Mouse (Mus musculus) Muller cell, postnatal 12 days (primary cell): Measurements from ENCODE around the gene Dock4.

ENCODE experiments used
- DNase-seq: peaks from one replicate; pipeline ENCODE4 v3.0.0-alpha.2; 2015; ENCODE audit errors: inconsistent ontology term

The Dock4 gene

DNA sequence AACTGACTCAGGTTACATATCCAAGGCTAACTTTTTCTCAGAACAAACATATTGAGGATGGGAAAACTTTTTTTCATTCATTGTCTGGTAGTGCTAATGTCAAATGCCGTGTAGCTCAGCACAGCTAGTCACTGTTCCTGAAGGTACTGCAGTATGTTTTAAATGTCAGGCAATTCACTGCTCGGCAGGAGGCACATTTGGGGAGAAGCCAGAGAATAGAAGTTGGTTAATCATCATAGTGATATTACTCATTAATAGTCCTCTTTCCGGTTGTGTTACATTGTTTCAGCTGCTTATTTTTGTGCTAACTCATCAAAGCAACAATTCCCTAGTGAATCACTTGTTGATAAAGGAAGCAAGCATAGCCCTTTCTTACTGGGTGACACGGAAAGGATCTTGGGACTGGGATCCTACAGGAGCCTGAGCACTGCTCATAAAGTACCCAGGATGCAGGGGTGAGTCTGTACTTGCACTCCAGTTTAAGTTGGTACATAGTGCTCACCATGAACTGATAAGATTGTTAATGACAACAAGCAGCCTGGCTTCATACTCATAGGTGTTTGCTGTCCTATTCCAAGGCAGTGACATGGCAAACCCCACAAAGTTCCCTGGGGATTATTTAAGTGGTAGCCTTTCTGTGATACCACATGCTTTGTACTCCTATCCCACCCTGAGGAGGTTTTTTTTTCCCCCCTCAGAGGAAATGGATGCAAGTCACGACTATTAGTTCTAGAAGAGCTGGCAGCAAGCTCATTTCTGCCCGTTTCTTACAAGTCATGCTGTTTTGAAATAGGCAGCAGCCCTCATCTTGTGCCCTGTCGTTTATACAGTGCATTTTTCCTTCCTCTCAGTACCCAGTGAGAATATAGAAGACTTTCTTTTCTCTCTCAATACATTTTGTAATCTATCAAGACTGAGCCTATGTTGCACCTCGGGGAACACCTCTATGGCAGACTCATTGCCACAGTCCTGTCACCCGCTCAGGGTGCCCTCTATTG, 123.5 kb downstream of the Dock4 start:
- peak; percentile 58 for DNase-seq

DNA sequence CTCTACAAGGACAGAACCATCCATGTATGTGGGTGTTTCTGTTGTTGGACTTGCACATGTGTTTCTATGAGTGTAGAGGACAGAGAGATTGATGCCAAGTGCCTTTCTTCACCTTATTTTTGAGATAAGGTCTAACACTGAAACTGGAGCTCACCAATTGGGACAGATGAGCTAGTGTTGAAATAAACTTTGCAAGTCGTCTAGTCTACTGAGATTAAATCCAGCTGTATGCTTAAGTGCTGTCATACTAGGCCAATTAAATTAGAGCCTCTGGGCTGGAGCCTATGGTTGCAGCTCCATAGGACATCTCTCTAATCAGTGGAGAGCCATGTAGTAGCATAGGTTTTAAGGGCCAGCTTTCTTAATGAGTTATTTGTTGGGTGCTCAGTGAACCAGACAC, 124.5 kb downstream of the Dock4 start:
- no peak for DNase-seq

GRCm38 (mm10) chr12:40574051-40574450, 128.3 kb downstream of the Dock4 start:
- DNase-seq: no peak

- no peak for DNase-seq
Observed at GRCm38 (mm10) chr12:40576749-40577148, 131.0 kb downstream of the Dock4 start.

DNA sequence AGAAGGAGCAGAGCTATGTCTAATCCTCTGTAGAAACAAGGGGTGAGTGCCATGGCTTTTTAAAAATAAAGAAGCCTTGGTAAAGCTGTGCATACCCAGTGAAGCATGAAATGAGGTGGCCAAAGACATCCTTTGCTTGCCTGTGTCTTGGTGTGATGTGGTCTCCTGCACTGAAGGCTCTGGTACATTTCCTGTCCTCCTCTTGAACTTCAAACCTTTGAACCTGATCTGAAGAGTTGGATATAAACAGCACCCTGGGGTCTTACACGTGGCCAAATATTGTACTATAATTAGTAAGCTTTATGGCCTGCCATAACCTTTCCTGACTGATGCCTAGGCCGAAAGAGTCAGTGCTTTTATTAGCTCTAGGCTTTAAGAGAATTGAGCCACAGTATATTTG, 134.6 kb downstream of the Dock4 start:
- no peak for DNase-seq

DNA sequence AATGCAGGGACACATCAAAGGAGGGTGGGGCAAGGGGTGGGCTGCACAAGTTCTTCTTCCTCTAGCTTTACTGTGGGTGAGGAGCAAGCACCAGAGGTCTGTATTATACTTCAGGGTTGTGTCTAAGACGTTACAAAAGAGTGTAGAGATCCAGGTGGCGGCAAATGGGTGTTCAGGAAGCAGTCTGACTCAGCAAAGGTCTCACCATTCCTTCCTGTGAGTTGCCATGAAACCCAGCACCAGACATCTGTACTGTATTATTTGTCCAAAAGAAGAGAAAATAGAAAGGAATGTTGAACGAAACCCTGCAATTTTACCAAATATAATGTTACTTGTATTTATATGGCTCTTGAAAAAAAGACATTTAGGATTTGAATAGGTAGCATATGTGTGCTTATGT, 135.3 kb downstream of the Dock4 start:
- no peak for DNase-seq

DNA sequence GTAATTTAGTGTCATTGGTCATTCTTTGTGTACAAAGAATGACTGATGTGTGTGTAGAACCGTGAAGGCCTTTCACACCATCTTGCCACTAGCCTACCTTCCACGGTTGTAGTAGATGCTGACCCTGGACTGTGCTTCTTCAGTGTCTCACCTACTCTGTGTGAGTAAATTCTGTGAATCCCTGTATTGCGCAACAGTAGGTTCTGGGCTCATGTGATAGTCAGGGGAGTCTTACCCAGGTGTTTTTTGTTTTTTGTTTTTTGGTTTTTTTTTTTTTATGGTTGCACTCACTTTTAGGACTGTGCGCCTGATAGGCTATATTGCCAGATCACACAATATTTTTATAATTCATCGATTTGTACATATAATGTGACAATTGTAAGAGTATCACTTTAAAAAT, 136.3 kb downstream of the Dock4 start:
- DNase-seq: no peak

GRCm38 (mm10) chr12:40584526-40585289, 139.0 kb downstream of the Dock4 start:
- DNase-seq: peak; percentile 63

DNA sequence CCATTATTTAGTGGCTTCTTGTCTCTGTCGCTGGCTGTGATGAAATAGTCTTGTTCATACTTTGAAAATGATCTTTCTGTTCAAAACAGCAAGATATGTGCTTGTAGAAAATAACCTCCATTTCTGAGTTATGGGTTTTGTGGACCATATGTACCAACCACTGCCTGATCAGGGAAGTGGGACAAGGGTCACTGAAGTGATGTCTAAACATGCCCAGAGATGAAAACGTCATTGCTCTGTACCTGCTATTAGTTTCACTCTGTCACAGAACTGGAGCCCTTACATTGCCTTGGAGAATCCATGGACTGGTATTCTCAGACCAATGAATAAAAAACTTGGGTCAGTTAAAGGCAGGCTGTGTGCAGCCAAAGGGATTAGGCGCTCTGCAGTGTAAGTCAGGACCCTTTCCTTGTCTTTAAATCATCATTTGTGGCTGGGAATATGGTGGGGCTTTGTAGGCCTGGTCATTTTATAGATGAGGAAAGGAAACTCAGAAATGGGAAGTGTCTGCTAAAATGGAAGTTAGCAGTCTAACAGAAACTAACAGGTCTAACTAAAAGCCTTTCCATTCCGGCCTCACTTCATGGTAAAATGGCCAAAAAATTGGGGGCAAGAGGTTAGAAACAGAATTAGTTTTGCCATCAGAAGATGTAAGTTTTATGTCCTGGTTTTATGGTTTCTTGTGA, 139.8 kb downstream of the Dock4 start:
- no peak for DNase-seq

GRCm38 (mm10) chr12:40594161-40594560, 148.4 kb downstream of the Dock4 start:
- no peak for DNase-seq

DNA sequence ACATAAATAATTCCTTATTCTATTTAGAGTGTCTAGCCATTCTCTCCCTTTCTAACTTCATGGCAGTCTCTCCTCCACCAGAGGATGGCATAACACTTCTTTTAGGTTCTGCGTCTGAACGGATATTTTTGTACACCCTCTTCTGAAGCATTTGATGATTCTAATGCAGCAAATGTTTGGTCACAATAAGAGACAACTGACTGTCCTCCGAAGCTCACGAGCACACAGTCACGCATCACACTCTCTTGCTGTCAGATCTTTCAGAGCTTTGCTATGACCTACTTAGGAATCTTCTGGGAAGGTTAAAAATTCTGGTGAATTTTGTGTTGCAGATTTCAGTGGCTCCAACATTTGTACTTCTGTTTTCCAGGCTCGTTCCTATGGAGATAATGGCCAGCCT, 149.7 kb downstream of the Dock4 start:
- DNase-seq: no peak

DNA sequence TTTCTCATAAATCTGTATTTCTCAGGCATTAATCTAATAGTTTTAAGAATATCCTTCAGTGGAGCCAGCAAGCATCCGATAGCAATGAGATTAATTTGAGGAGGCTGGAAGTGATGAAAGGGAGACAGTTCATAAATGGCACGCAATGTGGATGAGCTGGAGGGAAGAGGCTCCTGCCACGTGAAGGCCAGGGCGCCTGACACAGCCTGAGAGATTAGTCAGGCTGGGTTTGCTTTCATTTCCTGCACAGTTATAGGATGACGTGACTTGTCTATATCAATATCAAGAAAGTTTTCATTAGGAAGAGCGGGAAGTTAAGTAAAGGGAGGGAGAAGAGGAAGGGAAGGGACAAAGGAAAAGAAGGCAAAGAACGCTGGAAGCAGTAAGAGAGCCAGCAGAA, 150.3 kb downstream of the Dock4 start:
- DNase-seq: no peak

- no peak for DNase-seq
Observed at GRCm38 (mm10) chr12:40596441-40596840, 150.7 kb downstream of the Dock4 start.

- DNase-seq: no peak
Observed at GRCm38 (mm10) chr12:40599952-40600351, 154.2 kb downstream of the Dock4 start.

DNA sequence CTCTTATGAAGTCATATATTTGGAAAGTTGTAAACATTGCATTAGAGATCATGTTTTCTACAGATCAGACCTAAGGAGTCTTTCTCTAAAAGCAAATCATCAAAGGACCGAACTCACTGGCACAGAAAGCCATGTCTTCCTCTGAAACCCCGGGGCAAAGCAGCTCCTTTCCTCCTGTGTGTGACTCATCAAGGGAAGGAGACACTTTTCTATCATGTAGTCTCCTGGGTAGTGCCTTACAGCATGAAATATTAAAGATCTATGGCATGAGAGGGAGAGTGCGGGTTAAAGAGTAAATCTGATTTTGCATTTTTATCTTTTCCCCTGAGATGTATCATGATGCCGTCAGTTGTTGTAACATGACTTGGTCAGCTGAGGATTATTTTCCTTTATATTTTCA, 159.8 kb downstream of the Dock4 start:
- no peak for DNase-seq

- no peak for DNase-seq
Observed at GRCm38 (mm10) chr12:40622926-40623325, 177.2 kb downstream of the Dock4 start.

DNA sequence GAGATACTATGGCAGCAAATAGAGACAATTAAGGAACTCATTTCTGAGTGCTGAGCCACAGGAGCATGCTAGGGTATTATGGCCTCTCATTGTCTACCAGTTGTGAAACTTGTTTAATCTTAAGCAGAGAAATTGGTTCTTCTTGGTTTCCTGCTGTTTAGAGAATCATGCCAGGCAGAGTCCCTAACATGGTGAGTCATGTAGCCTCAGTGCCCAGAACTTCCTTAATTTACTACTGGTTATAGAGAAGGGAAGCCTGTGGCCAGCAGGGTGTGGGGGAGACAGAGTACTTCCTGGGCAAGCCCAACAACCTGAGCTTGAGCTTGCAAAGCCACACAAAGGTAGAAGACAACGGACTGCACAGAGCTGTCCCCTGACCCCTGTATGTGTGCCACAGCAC, 180.8 kb downstream of the Dock4 start:
- DNase-seq: peak; percentile 81

DNA sequence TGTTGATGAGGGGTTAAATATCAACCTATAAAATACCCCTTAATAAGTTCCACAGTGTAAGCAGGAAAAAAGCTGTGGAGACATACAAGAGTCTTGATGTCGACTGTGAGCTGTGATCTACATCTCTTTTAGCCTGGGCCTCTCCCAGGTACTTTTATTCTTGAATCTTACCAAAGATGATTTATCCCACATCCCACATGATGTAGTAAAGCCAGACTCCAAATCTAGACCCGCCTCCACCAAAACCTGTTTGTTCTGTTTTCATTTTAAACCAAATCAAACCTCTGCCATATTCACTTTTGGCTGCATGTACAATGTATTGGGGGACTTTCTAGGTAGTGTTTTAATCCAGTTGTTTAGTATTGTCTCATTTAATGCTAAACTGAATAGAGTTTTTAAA, 187.5 kb downstream of the Dock4 start:
- DNase-seq: no peak

DNA sequence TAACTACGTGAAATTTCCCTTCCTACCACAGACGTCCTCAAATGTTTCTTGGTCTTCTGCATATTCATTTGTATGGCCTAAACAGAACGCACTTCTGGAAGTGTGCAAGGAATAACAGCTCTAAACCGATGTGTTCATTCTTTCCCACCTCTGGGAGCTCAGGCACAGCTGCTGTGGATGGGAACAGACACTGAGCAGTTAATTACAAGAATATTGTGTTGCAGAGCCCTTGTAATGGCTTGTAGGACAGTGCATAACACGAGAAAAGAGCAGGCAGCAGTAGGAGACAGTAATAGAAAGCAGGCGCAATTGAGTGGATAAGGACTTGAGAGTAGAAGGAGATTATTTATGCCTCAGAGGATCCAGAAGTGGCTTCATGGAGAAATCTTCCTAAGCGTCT, 188.4 kb downstream of the Dock4 start:
- DNase-seq: no peak

DNA sequence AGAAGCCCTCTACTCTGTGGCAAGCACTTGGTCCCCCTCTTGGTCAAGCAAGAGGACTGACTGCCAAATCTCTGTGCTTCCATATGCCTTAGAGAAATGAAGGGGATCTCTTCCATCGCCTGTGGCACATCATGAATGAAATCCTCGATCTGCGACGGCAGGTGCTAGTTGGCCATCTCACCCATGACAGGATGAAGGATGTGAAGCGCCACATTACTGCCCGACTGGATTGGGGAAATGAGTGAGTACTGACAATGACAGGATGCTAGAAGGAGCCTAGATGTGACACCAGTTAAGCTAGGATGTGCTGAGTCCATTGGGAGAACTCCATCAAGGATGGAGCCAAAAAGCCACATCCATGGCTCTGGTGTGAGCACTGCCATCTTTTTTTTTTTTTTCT, 190.2 kb downstream of the Dock4 start:
- no peak for DNase-seq

- no peak for DNase-seq
Observed at GRCm38 (mm10) chr12:40637427-40637826, 191.7 kb downstream of the Dock4 start.

DNA sequence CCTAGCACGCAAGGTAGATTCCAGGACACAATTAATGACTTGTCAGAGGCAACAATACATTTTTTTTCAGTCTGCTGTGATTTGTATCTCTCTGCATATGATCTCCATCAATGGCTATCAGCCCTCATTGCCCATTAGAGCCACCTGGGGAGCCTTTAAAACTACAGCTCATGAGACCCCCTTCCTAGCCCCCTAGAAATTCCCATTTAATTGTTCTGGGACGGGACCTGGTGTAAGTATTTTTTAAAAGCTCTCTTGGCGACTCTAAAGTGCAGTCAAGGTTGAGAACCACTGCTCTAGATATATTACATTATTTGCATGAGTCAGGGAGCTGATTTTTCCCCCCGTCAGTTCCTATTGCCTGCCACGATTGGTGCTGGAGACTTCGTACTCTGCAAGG, 200.1 kb downstream of the Dock4 start:
- DNase-seq: no peak
